Mouse (Mus musculus) monocyte, adult 2 months (primary cell): ENCODE data around the gene Pilra.
"Not testable (repeated sequence)": the region's sequence is repeated elsewhere in the genome, so short reads cannot be mapped to it uniquely, and the experiment has no call there.

Source experiments
- DNase-seq, 2 experiments: peaks; one replicate each; pipeline ENCODE4 v3.0.0; 2022; ENCODE audit warnings: low spot score in 2 of 2, low read depth in 1 of 2

The Pilra gene

DNA sequence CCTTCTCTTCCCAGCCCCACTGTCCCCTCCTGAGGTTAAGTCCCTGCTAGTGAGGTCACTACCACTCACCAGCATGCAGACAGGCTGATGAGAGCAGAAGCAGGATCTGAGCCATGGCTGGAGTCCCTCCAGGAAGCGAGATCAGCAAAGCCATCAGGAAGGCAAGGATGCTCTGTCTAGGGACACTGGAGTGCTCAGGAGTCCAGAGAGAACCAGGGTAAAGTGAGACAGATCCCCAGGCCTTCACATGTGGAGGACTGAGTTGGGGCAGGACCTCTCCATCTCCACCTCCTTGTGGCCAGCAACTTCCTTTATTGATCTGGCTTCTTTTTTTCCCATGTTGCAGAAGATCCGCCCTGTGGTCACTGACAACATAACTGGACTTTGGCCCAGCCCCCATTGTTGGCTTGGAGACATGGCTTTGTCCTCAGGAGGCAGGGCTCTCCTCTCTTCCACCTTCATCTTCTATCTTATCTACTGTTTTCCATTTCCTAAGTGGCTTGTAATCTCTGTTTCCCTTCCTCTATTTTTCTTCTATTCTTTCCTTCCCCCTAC lies at the start of gene Pilra:
Pilra (minus strand) TSS at position 316 of the 555 bp plus-strand sequence.
- DNase-seq, result peak in 1 of 2 experiments; percentile 48

DNA sequence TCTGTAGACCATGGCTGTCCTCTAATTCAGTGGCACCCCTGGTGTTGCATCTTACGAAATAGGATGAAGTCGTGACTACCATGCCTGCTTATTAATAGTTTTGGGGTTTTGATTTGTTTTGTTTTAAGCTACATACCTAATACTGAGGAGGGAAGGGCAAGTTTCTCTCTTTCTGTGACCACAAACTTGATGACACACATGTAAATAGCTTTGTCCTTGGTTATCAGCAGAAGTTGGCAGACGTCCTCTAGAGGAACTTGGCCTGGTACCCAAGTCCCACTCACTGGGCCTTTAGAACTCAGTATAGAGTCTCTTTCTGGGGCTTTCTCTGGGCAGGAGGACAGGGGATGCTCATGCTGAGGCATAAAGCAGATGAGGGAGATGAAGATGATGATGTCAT lies 47.3 kb upstream of the Pilra start:
- DNase-seq, result no peak

DNA sequence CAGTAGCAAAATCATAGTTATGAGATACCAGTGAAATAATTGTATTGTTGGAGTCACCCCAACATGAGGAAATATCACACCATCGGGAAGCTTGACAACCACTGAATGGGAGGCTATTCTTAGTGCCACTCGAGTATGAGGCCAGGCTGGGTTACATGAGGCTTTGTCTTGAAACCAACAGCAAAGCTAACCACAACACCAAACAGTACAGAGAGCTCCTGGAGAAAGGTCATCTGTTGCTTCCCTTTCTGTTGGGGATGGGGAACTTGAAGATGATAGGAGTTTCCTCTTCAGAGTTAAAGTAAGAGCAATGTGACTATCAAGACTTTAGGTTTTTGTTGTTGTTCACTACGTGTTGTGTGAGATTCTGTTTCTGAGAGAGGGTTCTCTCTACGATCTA lies 46.8 kb upstream of the Pilra start:
- no peak for DNase-seq

DNA sequence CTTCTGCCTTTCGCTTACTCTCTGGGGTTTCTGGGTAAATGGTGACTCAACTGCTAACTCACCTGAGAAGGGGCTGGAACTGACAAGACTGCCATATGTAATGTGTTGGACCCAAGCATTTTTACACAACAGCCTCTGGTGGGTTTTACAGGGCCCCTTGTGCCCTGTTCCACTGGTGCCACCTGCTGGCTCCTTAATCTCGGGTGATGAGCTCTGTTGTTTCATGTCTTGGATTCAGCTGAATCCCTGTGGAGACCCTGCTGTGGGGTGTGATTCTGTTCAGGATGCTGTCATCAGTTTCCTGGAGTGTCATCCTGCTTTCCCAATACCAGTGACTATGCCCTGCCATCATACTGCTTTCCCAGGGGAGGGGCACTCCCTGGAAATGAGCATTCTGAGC lies 41.8 kb upstream of the Pilra start:
- no peak for DNase-seq

DNA sequence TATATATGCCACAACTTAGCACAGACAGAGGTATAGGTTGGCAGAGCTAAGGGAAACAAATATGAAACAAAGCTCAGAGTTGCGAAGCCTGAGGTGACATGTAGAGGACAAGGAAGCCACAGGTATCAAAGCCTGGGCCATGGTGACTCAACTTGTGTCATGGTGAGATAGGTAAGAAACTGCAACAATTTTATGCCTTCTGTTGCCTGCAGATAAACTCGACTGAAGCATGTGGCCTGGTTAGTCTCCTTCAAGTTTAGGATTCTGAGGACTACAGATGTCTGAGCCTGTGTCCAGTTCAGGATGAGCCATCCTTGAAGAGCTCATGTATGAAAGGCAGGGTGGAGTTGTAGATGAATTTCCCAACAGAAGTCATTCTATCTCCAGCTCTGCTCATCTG lies 39.0 kb upstream of the Pilra start:
- no peak for DNase-seq

DNA sequence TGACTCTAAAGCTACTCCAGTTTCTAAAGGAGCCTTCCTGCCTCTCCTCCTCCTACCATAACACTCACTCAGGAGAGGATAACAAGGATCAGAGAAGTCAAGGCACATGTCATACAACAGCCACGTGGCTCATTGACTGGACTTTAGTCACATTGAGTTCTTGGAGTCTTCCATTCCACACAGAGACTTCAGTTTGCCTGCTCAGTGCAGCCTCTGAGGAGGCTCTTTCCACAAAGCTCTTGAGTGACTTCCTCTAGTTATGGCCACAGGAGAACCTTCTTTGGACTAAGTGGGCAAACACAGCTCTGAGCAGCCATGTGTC lies 36.3 kb upstream of the Pilra start:
- DNase-seq, result not testable (repeated sequence)

DNA sequence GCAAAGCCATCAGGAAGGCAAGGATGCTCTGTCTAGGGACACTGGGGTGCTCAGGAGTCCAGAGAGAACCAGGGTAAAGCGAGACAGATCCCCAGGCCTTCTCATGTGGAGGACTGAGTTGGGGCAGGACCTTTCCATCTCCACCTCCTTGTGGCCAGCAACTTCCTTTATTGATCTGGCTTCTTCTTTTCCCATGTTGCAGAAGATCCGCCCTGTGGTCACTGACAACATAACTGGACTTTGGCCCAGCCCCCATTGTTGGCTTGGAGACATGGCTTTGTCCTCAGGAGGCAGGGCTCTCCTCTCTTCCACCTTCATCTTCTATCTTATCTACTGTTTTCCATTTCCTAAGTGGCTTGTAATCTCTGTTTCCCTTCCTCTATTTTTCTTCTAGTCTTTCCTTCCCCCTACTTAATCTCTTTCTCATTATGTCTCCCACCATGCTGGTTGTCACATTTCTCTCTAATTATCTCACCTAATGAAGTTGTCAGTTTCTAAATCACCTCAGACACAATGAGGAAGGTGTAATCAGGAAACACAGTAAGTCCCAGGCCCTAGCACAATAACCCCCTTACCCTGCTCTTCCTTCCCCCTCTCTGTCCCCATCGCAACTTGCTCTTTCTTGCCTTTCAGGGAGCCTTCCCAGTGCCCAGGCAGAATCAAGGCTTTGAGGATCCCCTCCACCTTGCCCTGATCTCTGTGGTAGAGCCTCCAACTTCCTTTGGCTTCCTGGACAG lies 35.7 kb upstream of the Pilra start, which contains the start of gene Pilrb2:
Pilrb2 (minus strand) TSS at position 172 of the 737 bp plus-strand sequence.
- not testable (repeated sequence) for DNase-seq

DNA sequence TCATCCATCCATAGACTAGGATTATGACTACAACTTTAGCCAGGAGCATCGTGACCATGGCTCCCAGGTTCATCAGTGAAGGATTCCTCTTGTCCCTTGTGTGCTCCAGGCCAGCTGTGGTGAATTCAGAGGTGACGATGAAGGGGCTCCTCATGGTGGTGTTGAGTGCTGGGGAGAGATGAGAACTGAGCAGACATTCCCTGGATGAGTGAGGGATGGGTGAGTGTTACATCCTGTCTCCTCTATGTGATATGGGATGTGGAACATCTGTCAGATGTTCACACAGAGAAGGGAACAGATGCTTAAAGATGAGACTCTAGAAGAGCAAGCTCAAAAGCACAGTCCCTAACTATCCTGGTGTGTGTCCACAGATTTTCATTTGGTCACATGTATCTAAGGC lies 32.5 kb upstream of the Pilra start:
- DNase-seq, result not testable (repeated sequence)

DNA sequence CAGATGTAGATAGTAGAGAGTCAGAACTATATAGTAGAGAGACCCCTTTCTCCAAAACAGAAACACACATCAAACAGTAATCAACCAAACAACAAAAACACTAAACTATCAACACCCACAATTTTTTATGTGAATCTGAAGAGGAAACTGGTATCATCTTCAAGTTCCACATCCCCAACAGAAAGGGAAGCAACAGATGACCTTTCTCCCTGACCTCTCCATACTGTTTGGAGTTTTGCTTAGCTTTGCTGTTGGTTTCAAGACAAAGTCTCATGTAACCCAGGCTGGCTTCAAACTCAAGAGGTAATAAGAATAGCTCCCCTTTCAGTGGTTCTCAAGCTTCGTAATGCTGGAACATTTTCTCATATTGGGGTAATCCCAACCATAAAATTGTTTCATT lies 27.9 kb upstream of the Pilra start:
- not testable (repeated sequence) for DNase-seq

DNA sequence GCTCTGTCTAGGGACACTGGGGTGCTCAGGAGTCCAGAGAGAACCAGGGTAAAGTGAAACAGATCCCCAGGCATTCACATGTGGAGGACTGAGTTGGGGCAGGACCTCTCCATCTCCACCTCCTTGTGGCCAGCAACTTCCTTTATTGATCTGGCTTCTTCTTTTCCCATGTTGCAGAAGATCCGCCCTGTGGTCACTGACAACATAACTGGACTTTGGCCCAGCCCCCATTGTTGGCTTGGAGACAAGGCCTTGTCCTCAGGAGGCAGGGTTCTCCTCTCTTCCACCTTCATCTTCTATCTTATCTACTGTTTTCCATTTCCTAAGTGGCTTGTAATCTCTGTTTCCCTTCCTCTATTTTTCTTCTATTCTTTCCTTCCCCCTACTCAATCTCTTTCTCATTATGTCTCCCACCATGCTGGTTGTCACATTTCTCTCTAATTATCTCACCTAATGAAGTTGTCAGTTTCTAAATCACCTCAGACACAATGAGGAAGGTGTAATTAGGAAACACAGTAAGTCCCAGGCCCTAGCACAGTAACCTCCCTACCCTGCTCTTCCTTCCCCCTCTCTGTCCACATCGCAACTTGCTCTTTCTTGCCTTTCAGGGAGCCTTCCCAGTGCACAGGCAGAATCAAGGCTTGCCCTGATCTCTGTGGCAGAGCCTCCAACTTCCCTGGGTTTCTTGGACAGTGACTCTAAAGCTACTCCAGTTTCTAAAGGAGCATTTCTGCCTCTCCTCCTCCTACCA lies 22.1 kb upstream of the Pilra start, which contains the start of gene Pilrb1:
Pilrb1 (minus strand) TSS at position 147 of the 751 bp plus-strand sequence.
- peak in 1 of 2 experiments; percentile 45 for DNase-seq

DNA sequence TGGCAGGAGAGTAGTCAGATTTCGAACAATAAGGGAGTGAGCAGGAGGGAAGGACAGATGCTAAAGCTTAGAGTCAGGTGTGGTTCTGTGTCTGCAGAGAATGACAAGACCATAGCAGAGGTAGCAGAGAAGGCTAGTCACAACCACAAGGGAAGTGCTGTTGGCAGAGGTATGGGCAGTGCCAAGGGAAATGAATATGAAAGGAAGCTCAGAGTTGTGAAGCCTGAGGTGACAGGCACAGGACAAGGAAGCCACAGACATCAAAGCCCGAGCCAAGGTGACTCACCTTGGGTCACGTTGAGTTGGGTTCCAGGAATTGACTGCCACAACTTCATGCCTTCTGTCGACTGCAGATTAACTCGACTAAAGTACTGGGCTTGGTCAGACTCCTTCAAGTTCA lies 20.8 kb upstream of the Pilra start:
- not testable (repeated sequence) for DNase-seq

DNA sequence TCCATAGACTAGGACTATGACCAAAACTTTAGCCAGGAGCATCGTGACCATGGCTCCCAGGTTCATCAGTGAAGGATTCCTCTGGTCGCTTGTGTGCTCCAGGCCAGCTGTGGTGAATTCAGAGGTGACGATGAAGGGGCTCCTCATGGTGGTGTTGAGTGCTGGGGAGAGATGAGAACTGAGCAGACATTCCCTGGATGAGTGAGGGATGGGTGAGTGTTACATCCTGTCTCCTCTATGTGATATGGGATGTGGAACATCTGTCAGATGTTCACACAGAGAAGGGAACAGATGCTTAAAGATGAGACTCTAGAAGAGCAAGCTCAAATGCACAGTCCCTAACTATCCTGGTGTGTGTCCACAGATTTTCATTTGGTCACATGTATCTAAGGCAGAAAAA lies 18.8 kb upstream of the Pilra start:
- DNase-seq, result not testable (repeated sequence)

DNA sequence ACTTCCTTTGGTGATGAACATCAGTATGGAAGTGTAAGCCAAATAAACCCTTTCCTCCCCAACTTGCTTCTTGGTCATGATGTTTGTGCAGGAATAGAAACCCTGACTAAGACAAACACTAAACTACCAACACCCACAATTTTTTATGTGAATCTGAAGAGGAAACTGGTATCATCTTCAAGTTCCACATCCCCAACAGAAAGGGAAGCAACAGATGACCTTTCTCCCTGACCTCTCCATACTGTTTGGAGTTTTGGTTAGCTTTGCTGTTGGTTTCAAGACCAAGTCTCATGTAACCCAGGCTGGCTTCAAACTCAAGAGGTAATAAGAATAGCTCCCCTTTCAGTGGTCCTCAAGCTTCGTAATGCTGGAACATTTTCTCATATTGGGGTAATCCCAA lies 14.2 kb upstream of the Pilra start:
- not testable (repeated sequence) for DNase-seq

DNA sequence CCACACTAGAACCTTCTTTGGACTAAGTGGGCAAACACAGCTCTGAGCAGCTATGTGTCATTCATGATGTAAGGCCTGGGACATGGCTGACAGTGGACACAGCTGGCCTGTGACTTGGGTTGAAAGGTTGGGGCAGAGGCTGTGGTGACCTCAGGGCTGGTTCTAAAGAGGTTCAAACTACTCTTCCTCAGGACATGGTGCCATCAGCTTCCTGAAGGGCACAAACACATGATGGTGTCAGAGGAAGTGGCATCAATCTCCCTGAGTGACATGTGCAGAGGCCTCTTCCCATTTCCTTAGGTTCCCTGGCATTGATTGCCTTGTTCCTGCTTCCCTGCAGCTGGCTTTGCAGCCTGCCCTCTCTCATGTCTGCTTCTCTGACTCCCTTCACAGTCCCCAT lies 1.0 kb upstream of the Pilra start:
- DNase-seq, result not testable (repeated sequence)

DNA sequence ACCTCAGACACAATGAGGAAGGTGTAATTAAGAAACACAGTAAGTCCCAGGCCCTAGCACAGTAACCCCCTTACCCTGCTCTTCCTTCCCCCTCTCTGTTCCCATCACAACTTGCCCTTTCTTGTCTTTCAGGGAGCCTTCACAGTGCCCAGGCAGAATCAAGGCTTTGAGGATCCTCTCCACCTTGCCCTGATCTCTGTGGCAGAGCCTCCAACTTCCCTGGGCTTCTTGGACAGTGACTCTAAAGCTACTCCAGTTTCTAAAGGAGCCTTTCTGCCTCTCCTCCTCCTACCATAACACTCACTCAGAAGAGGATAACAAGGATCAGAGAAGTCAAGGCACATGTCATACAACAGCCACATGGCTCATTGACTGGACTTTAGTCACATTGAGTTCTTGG lies 530 bp upstream of the Pilra start:
- no peak for DNase-seq

DNA sequence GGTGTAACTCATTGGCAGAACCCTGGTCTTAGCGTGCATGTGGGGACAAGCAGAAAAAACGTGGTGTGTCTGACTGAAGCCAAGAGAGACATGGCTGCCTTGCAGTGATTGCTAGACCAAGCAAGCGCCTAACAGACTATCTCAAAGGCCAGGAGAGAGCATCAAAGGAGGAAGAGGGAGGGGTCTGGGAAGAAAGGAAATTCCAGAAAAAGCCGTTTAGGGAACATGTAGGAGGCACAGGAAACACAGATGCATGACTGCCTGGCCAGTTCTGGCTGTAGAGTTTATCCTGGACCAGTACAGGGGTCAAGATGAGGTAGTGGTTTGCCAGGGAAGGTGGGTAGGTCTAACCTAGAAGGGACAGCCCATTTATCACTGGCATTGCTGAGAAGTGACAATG lies 2.6 kb downstream of the Pilra start:
- no peak for DNase-seq

DNA sequence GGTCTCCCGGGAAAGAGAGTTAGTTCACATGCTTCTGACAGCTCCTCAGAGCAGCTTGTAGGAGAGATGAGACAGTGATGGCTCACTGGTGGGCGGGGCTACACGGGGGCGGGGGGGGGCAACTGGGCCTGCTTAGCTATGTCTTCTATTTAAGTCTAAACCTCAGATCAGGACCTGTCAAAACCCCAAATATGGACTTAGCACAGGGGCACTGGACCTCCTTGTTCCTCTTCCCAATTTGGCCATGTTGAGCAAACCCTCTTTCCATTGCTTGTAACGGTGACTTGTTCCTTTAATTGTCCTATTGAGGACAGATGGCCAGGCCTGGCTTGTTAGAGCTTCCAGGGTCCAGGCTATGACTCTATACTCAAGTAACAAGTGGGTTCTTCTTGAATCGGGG lies 4.6 kb downstream of the Pilra start:
- DNase-seq, result no peak

DNA sequence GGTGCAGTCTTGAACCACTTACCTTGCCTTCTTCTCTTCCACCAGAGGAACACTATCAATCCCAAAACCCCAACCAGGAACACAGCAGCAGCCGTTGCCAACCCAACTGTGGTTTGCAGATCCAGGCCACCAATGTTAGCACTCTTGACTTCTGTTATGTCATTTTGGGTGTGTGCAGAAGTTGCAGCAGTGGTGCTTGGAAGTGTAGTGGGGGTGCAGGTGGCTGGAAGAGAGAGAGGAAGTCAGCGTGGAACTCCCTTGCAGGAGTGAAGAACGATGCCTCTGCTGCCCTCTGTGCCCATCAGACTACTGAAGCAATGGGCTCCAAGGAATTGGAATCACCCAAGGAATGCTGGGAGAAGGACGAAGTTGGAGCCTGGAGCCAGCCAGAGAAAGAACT lies 5.0 kb downstream of the Pilra start:
- no peak for DNase-seq

DNA sequence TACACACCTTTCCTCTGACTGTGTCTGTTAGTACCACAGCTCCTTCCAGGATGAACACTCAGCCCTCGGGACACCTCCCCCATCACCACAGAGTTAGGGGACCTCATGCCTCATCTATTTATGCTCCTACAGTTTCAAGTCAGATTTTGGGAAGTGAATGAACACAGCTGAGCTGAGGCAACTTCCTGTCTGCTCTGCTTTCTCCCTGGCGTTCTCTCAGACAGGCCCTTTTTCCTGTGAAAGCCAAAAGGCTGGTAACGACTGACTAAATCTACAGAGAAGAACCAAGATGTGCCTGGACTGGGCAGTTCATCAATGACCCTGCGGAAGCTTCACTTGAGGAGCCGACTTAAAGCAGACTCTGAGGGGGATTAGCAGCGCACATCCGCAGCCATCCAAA lies 5.8 kb downstream of the Pilra start:
- DNase-seq, result no peak

DNA sequence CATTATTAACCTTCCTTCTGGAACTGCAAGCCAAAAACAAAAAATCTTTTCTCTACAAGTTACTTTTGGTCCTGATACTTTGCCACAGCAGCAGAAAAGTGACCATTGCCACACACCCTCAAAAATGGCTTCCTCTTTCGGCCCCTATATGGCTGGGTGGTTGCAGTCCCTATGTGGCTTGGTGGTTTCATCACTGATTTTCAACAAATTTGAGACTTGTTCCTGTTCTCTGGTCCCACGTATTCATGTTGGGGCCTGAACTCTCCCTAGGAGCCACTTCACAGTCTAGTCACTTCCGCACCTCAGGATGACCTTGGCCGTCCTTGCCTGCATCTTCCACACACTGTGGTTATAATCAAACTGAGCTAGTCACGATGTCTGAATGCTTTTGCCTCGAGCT lies 7.4 kb downstream of the Pilra start:
- peak; percentile 66 to 69 for DNase-seq

DNA sequence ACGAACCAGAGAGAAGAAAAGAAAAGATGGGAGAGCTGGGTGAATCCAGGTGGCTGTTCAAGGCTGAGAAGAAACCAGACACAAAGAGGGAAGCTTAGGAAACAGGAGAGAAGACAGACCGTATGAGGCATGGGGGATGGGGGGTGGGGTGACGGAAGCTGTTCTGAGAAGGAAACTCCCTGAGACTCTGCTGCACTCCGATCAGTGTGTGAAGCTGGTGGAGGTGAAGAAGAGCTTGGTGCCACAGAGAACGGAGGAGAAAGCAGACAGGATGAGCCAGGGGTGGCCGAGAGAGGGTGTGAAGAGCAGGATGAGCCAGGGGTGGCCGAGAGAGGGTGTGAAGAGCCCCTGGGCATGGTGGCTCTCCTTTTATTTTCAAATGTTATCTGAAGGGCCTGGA lies 9.7 kb downstream of the Pilra start:
- DNase-seq, result no peak

DNA sequence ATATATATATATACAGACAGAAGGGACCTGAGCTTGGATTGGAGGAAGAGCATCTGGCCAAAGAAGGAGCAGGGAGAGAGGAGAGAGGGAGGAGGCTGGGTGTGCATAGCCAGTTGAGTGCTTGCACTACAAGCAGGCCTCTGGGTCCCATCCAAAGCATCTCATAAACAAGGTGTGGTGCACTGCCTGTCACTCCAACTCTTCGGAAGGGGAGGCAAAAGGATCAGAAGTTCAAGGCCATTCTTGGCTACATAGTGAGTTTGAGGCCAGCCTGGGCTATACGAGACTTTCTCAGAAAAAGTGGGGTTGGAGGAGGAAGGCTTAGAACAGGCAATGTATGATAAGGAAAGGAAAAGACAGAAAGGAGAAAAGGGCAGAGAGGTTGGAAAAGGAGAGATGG lies 10.1 kb downstream of the Pilra start:
- DNase-seq, result no peak
